Mouse (Mus musculus) erythroblast, adult 5-6 weeks (primary cell): ENCODE measurements around the gene Kdm1b. TPM values are rescaled to one million over a fixed set of nuclear protein-coding genes. Genes with fewer than 3 reads are reported as not detected.
A peak's percentile ranks its signal among the peaks of the same experiment; 100 is the strongest.

Source experiments
- ATAC-seq: replicated peaks from 2 replicates; pipeline ENCODE4 v1.8.0; 2016; ENCODE audit warnings: moderate number of reproducible peaks, mild to moderate bottlenecking, moderate TSS enrichment, inconsistent platforms; ENCODE audit not compliant: poor library complexity, low FRiP score, severe bottlenecking
- total RNA-seq, 2 experiments: library from RNA; stranded (forward) in 1 of 2; stranded (reverse) in 1 of 2; fragments of 150-400 nt in 1 of 2; fragments of 200-764, 138-1000 nt in 1 of 2; gene quantifications; 2 replicates each; pipeline versions ENCODE4 v1.2.3 to v1.2.4; 2015 to 2017; ENCODE audit warnings: low replicate concordance in 2 of 2

Kdm1b gene
- total RNA-seq, 2 experiments from 2014 or later: 1.2 to 2.2 TPM

DNA sequence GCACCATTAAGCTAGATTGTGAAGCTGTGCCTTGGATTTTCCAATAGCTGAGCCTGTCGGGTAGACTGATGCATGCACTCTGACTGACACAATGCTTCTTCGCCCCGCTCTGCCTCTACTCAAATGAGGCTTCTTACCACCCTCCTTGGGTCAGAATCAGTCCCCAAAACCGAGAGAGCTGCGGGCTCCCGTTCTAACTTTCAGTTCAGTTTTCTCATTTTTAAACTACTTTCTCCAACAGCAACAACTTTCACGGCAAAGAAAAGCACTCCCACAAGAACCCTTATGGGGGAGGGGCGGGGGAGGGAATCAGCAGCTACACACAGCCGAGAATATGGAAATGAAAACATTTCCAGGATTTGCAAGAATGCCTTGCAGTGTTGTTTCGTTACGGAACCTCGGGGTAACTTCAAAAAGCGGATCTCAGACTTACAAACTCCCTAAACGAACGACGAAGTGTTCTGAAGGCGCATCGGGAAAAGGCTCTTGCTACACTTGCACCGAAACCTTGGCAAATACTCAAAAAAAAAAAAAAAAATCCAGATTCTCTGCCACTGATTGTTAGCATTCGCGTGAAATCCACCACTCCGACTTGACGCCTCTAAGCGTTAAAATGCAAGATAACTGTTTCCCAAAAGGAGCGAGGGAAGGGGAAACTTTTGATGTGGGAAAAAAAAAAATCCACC is 61.7 kb downstream of the Kdm1b start:
- no peak for ATAC-seq

DNA sequence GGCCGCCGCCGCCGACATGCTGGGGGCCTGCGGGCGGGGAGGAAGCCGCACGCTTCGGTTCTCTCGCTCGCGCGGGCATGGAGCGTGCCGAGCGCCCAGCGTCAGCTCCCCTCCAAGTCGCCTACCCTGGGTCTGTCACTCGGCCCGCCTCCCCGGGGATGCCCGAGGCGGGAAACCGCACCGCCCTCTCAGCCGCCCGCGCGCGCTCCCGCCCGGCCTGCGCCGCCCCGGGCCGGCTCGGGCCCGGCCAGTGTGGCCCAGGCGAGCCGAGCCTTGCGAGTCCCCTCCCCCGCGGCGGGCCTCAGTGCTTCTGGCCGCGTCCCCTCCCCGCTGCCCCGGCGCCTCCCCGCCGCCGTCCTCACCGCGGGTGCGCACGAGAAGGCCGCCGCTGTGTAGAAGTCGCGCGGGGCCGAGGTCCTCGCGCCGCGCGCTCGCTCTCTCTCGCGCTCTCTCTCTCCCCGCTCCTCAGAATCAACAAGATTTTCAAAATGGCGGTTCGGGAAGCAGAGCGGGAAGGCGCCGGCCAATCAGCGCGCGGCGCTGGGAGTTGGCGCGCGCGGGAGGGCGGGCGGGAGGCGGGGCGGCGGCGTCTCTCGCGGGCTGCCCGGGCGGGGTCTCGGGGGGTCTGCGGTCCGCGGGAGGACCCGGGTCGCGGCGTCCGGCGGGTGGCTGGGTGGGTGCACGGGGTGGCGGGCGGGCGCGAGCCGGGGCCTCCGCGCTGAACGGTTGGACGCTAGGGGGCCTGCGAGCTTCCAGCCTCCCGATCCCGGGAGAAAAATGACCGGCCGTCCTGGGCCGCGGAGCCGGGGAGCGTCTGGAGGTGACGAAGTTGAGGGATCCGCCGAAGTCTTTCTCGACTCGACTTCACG is 62.6 kb downstream of the Kdm1b start, which contains the start of gene Dek:
Gene Dek (minus strand): TSS at position 491 of the 869 bp plus-strand sequence.
- ATAC-seq: peak; percentile 43

DNA sequence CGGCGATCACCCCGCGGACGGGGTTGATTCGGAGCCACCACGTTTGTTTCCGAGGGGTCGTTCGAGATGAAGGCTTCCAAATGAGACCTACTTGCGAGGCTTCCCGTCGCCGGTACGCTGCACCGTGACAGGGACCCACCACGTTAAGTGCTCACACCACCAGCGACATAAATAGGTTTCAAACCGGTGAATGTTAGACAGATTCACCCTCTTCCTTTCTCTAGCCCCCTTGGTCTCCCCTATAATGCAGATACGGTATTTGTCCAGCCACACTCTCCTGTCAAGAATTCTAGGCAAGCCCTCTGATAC is 63.2 kb downstream of the Kdm1b start:
- no peak for ATAC-seq

DNA sequence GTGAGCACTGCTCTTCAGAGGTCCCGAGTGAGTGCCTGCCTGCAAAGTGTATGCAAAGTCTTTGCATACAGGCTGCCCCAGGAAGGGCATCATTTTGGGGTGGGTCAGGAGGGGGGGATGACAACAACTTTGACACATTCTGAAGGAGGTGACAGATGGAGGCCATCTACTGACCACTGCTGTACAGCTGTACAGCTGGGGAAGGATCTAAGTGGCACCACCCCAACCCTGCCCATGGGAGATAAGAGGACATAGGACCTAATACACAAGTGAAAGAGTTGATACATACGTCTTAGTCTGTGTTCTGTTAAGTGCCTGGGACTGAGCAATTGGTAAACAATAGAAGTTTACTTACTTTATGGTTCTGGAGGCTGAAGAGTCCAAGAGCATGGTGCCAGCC is 65.9 kb downstream of the Kdm1b start:
- ATAC-seq: peak; percentile 63

DNA sequence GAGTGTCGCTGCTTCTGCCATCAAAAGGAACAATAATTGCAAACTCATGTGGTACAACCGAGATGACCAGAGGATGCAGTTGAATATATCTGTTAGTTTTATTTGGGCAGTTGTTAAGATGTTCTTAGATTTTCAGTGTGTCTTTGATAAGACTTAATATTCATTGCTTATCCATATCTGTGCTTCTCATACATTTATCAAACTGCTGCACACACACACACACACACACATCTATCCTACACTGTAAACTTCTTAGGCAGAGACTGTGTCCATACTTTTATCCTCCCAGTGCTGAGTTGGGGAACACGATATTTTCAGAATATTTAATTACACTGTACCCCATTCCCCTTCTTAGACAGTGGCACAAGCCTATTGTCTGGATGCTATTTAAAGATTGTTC is 67.9 kb downstream of the Kdm1b start:
- ATAC-seq: 0 out of 2 replicates have a peak, but pooled peaks have one; percentile 12

DNA sequence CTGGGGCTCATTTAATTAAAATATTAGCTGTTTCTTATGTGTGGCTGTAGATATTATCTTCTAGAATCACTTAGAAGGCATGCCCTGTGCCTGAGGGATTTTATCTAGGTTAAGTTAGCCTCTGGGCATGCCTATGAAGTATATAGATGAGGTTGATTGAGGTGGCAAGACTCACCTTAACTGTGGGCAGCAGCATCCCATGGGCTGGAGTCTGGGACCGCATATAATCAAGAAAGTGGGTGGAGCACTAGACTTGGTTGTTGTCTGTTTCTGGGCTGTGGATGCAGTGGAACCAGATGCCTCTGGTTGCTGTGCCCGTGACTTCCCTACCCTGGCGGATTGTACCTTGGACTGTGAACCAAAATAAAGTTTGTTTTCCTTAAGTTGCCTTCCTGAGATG is 68.8 kb downstream of the Kdm1b start:
- ATAC-seq: peak; percentile 24

DNA sequence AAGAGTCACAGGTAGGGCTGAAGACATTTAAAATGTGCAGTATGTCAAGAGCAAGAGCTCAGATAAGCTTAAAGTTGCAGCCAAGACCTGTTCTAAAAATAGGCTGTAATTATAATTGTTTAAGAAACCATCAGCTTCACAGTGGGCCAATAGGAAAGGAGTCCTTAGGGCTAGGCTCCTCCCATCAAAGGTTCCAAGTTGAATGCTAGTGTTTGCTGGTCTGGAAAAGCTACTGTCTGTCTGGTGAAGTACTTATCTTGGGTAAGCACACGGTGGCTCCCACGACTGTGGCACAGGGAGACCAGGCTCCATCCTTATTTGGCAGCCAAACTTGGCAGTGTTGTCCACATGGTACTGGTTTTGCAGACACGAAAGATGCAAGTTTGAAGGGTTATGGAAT is 69.6 kb downstream of the Kdm1b start:
- peak; percentile 87 for ATAC-seq

DNA sequence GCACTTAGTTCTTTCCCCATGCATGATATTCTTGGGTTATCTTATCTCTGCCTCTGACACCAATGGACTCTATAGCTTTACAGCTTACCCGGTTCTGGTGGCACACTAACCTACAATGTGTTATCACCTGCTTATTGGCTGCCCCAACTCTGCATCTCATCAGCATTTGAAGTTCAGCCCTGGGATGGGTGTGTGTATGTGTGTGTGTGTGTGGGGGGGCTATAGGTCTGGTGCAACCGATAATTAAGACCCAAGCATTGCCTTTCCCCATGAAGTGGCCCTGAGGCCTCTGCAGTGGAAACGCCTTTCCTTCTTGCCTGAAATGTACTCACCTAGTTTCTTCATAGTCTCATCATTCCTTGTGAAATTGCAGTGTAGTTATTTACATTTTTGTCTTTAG is 72.7 kb downstream of the Kdm1b start:
- no peak for ATAC-seq

DNA sequence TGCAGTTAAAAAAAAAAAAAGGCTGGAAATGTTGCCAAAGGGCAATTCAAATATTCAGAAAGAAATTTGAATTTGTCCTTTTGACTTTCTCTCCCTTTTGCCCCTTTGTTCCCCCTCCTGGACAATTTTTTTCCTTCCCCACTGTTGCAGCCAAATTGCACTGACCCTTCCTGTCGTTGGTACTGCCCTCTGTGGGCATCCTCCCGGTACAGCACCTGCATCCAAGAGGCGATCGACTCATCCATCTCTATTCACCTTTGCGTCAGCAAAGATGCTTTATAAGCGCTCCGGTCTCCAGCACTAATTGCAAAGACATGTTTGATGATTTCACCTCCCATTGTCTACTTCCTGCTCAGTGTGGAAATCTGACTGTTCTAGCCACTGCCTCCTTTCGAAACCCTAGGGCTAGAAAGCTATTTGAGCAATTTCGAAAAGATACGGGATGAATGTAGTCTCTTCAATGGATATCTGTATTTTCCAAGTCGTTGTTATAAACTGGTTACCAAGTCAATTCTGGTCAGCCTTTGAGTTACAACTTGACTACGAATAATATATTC is 78.1 kb downstream of the Kdm1b start:
- ATAC-seq: 0 out of 2 replicates have a peak, but pooled peaks have one; percentile 57

DNA sequence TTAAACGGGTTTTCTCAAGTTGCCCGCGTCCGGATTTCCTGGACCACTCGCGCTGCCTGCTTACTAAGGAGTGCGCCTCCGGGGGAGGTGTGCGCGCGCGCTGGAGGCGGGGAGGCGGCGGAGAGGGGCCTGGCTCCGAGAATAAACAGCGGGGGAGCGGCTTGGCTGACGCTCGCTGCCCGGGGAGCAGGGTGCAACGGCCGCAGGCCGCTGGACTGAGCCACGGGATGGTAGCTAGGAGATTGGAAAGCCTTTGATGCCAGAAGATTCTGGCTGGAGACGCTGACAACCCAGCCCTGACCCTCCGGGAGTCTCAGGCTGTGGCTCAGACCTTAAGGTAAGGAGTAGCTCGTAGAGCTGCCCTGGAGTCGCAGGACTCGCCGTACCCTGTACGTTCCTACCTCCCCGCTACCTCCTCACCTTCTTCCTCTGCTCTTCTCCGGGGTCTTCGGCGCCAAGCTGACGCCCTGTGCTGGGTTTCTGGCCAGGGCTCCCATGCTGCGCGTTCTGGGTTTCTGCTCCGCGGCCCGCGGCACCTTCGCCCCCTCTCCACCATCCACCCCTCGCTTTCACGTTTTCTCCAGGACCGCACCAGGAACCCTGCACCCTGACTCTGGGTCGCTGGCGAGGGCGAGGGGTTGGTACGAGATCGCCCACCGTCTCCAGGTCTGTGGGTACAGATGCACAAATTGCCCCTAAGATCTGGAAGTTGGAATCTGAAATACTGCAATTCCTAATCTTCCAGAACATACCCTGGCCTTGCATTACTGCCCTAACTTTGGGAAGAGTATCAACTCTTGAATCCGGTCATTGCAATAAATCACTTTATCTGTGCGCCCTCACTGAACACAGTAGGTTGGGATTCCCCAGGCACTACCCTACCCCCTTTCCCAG is 79.5 kb downstream of the Kdm1b start, which contains the start of gene Rnf144b:
Gene Rnf144b (plus strand): TSS at position 120 of the 894 bp plus-strand sequence.
- no peak for ATAC-seq

DNA sequence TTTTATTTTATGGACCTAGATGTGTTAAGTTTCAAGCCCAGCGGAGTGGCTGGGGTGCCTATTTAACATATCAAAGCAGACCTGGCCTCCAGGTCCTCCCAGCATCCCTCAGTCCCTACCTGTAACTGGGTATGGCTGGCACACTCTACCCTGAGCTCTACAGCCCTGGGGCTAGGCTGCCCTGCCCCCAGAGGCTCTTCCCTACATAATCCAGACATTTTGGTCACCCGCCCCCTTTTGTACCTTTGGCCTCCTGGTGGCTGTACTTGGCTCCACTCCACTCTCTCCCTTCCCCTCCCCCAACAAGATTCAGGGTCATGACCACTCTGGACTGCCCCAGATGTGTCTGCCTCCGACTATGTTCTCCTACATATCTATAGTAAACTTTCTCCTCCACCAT is 81.2 kb downstream of the Kdm1b start:
- ATAC-seq: no peak

DNA sequence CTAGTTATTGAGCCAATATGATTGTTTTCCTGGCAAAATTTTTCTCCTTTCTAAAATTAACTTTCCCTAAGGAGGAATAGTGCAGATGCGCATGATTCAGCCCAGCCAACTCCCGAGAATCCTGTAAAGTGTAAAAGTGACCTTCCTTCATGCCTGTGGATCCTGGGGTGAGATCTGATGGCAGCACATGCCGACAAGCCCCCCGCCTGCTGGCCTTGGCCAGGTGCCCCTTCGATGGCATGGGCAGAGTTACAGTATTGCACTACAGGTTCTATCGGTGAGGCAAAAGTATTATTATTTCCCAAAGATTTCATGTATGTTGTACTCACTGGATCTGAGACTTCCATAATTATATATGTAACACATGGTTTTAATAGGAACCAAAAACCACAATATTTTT is 81.7 kb downstream of the Kdm1b start:
- ATAC-seq: no peak

DNA sequence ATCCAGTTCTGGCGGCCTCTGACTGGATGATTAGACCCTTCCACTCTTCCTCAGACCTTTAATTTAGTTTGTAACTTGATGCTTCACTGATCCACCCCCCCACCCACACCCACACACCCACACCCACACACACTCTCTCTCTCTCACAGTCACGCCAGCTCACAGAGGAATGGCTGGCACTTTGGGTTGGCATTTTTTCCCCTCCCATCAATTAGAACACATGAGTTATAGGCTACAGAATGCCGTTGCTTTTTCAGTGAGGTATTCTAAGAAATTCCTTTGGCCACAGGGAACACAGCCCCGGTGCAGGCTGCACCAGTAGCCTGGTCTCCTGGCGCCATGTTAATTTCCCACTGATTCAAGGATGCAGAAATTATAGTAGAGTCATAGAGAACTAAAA is 82.3 kb downstream of the Kdm1b start:
- no peak for ATAC-seq

DNA sequence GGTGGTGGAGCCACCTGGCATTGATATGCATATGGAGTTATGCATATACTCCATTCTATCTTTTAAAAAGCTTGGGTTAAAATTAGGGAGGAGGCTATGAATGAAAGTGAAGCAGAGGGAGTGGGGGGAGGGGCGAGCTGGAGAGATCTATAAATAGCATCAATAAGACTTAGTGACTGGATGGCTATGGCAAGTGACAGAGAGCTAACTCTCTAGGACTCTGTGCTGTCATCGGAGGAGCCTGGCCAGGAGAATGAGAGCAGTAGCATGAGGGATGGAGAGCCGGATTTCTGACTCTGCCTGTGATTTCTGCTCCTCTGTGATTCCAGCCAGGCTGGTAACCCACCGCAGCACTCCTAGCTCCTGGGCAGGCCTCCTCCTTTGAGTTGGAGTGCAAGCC is 85.8 kb downstream of the Kdm1b start:
- ATAC-seq: no peak

DNA sequence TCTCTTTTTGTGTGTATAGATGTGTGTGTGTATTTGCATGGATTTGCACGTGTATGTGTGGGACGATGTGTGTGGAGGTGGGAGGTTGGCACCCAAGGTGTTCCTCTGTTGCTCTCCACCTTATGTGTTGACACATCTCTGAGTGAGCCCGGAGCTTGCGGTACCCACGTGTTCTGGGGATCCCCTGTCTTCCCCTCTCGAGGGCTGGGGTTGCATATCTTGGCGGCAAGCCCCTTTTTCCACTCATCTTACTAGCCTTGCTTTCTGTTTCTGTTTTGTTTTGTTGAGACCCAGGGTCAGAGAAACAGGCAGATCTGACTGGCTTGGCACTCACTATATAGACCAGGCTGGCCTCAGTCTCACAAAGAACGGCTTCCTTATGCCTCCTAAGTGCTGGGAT is 89.8 kb downstream of the Kdm1b start:
- no peak for ATAC-seq

DNA sequence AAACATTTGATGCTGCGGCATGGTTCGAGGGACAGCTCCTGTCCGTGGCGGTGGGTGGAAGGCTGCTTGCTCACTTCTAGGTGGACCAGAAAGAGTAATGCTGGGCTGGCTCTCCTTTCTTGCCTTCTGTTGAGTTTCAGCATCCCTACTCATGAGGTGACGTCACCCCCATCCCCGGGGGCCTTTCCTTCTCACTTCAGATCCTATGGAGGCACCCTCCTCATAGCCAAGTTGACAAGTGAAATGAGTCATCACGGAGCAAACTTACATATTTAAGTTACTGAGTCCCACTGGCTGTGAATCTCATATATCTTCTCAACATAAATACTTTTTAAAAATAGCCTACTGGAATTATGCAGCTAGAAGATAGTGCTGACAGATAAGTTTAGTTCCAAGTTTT is 91.5 kb downstream of the Kdm1b start:
- ATAC-seq: no peak
